Mouse (Mus musculus): ENCODE results near the gene Cyp3a41b. TPM values are rescaled to one million over a fixed set of nuclear protein-coding genes. Genes with fewer than 3 reads are reported as not detected.
"Not testable (repeated sequence)": the region's sequence is repeated elsewhere in the genome, so short reads cannot be mapped to it uniquely, and the experiment has no call there.

The Cyp3a41b gene
- polyA plus RNA-seq (2012; ENCODE audit: insufficient read depth, insufficient read length, low replicate concordance, missing spikeins): not detected in 2 replicates

DNA sequence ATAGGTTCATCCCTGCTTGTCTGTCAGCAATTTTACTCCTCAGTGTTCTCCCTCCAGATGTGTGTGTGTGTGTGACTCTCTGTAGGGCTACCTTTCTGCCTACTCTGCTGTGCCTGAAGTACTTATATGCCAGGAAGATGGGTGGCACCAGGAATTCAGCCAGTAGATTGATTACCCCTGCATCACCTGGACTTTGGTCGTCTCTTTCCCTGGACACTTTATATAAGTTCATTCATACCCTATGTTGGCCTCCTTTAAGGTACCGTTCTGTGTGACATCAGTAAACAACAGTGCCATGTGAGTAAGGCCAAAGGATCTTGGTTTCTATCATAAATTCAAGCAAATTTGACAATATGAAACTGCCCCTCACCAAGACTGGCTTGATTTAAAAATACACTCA lies at the start of gene Cyp3a41b:
Gene Cyp3a41b (minus strand): TSS at position 101 of the 400 bp plus-strand sequence.
- not testable (repeated sequence) for H3K4me3 ChIP-seq (ENCODE audit: insufficient read depth, low read depth, low read length); H3K27ac ChIP-seq (ENCODE audit: insufficient read depth, low read depth, low read length); H3K4me1 ChIP-seq (ENCODE audit: control insufficient read depth, insufficient read depth, low read length)
- WGBS: 64% methylated on average over 1 of the region's 2 CpGs

DNA sequence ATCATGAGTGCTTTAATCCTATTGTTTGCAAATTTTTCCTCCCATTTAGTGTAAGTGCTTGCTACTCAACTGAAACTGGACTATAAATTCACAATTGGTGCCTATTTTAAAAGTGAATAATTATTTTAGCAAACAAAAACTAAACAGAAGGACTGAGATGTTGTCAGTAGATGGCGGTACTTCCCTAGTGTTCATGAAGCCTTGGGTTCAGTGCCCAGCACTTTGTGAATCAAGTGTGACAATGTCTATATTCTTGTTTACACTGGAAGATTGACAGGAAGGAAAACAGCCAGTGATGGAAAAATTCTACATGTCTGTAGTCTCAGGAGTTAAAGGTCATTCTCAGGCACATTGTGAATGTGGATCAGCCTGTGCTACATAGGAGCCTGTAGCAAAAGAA lies 47.8 kb upstream of the Cyp3a41b start:
- H3K27ac ChIP-seq (ENCODE audit: insufficient read depth, low read depth, low read length); H3K4me1 ChIP-seq (ENCODE audit: control insufficient read depth, insufficient read depth, low read length); H3K4me3 ChIP-seq (ENCODE audit: insufficient read depth, low read depth, low read length): not testable (repeated sequence)
- 89% methylated on average over 1 of the region's 1 CpGs for WGBS

DNA sequence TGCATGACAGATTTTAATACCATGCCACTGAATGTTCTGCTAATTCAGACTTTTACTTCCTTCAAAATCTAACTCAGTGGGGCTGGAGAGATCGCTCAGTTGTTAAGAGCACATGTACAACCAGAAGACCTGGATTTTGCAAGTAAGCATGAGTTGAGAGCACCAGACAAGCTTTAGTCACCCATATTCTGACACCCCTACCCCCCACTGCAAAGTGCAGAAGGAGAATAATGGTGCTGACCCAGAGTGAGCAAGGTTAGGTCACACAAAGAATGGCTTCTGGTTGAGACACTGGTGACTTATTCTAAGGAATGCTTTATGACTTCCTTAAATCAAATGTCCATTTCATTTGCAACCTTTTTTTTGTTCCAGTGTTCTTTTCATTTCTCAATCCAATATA lies 20.4 kb upstream of the Cyp3a41b start:
- 81% methylated on average over 1 of the region's 1 CpGs for WGBS
- H3K4me1 ChIP-seq (ENCODE audit: control insufficient read depth, insufficient read depth, low read length); H3K4me3 ChIP-seq (ENCODE audit: insufficient read depth, low read depth, low read length); H3K27ac ChIP-seq (ENCODE audit: insufficient read depth, low read depth, low read length): not testable (repeated sequence)

DNA sequence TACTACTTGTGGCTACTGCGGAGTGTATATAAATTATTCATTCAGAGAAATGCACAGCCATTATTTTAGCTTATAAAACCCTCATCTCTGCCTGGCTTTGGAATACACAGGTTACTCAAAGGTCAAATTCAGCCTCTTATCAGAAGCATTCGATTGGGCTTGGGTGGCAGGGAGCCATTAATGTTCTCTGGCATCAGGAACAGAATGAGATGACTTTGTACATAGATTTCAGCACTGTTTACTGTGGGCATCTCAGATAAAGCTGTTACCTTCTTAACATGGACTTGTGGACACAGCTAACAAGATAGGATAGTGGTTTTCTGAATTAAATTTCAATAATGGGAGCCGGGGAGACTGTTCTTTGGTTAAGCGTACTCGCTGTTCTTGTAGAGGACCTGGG lies 13.3 kb upstream of the Cyp3a41b start:
- WGBS: 80% methylated on average over 5 of the region's 5 CpGs
- H3K4me1 ChIP-seq (ENCODE audit: control insufficient read depth, insufficient read depth, low read length); H3K4me3 ChIP-seq (ENCODE audit: insufficient read depth, low read depth, low read length); H3K27ac ChIP-seq (ENCODE audit: insufficient read depth, low read depth, low read length): not testable (repeated sequence)

DNA sequence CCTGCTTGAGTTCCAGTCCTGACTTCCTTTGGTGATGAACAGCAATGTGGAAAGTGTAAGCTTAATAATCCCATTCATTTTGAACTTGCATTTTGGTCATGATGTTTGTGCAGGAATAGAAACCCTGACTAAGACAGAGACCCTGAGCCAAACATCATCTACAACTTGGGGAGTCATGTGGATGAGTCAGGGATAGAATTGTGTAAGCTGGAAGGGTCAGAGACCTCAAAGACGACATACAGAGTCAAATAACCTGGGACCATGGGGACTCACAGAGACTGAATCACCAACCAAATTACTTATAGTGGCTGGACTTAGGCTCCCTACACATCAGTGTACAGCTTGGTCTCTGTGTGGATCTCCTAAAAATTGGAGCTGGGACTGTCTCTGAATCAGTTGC lies 7.2 kb downstream of the Cyp3a41b start:
- 65% methylated on average over 1 of the region's 1 CpGs for WGBS
- H3K27ac ChIP-seq (ENCODE audit: insufficient read depth, low read depth, low read length); H3K4me1 ChIP-seq (ENCODE audit: control insufficient read depth, insufficient read depth, low read length); H3K4me3 ChIP-seq (ENCODE audit: insufficient read depth, low read depth, low read length): not testable (repeated sequence)

DNA sequence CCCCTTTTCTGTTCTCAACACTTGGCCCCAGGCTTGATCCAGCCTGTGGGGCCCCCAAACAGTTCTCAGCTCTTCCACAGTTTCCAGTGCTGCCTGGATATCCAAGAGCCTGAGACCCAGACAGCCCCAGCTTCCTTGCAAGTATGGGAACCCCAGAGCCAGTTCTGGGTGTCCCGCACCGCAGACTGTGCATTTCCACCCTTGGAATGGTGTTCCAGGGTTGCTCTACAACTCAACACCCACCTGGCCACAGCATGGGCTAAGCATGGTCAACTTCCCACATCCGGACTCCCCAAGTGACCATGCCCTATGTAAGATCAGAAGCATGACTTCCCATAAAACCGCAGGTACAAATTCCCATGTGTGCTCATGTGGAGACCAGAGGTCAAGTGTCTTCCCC lies 8.9 kb downstream of the Cyp3a41b start:
- H3K4me3 ChIP-seq (ENCODE audit: insufficient read depth, low read depth, low read length); H3K27ac ChIP-seq (ENCODE audit: insufficient read depth, low read depth, low read length); H3K4me1 ChIP-seq (ENCODE audit: control insufficient read depth, insufficient read depth, low read length): not testable (repeated sequence)
- 89% methylated on average over 4 of the region's 4 CpGs for WGBS

DNA sequence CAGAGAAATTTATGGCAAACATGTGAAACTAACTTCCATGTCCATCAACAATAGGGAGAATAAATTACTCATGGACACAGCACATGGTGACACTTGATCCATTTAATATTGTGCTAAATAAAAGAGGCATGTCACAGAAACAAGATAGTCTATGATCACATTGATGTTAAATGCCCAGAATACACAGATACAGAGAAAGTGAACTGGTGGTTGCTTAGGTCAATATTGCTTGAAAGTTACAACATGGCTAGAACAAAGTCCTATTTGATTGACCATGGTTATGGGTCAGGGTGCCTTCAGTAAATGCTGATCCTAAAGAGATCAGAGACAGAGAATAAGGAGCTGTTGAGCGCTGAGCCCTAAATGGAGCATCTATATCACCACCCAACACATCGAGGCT lies 12.6 kb downstream of the Cyp3a41b start:
- not testable (repeated sequence) for H3K4me3 ChIP-seq (ENCODE audit: insufficient read depth, low read depth, low read length); H3K4me1 ChIP-seq (ENCODE audit: control insufficient read depth, insufficient read depth, low read length); H3K27ac ChIP-seq (ENCODE audit: insufficient read depth, low read depth, low read length)
- 83% methylated on average over 2 of the region's 2 CpGs for WGBS

Other genes starting within 250 kb of the Cyp3a41b start
- gene Cyp3a57, start 239.5 kb downstream of the Cyp3a41b start, polyA plus RNA-seq (2012; ENCODE audit: insufficient read depth, insufficient read length, low replicate concordance, missing spikeins): not detected in 2 replicates
- gene Cyp3a16, start 115.0 kb downstream of the Cyp3a41b start, polyA plus RNA-seq (2012; ENCODE audit: insufficient read depth, insufficient read length, low replicate concordance, missing spikeins): not detected in 2 replicates
- not detected in 2 replicates for gene Cyp3a41a, start 135.4 kb upstream of the Cyp3a41b start, polyA plus RNA-seq (2012; ENCODE audit: insufficient read depth, insufficient read length, low replicate concordance, missing spikeins)
- gene Cyp3a44, start 221.1 kb upstream of the Cyp3a41b start, polyA plus RNA-seq (2012; ENCODE audit: insufficient read depth, insufficient read length, low replicate concordance, missing spikeins): not detected in 2 replicates